Mouse (Mus musculus) cerebellum, postnatal 4 days (tissue): Measurements from ENCODE around the gene Brd3.

ENCODE experiments used
- DNase-seq, 2 experiments: peaks; one replicate each; pipeline ENCODE4 v3.0.0; 2022; ENCODE audit warnings: low spot score in 2 of 2, mixed read lengths in 1 of 2

The Brd3 gene

GRCm38 (mm10) chr2:27400083-27400482 is 107.4 kb downstream of the Brd3 start:
- DNase-seq = no peak

- DNase-seq = peak in 1 of 2 experiments; percentile 26
Observed at GRCm38 (mm10) chr2:27396656-27397440, 110.6 kb downstream of the Brd3 start.
